Mouse (Mus musculus) NIH3T3 (cell line): ENCODE data around the gene Itgb6.

Experiments
- DNase-seq: peaks from one replicate; pipeline ENCODE4 v3.0.0-alpha.2; 2012; ENCODE audit warnings: low read depth

Gene Itgb6

GRCm38 (mm10) chr2:60672973-60673954 lies 49.2 kb downstream of the Itgb6 start:
- DNase-seq, result no peak

- DNase-seq, result no peak
These were observed 51.2 kb downstream of the Itgb6 start for GRCm38 (mm10) chr2:60671215-60671614.

- peak; percentile 19 for DNase-seq
These were observed 59.4 kb downstream of the Itgb6 start for GRCm38 (mm10) chr2:60663071-60663470.

GRCm38 (mm10) chr2:60659993-60660392 lies 62.5 kb downstream of the Itgb6 start:
- peak; percentile 23 for DNase-seq

GRCm38 (mm10) chr2:60658992-60659391 lies 63.5 kb downstream of the Itgb6 start:
- DNase-seq, result peak; percentile 20

- DNase-seq, result no peak
These were observed 67.6 kb downstream of the Itgb6 start for GRCm38 (mm10) chr2:60654828-60655227.

- no peak for DNase-seq
These were observed 72.3 kb downstream of the Itgb6 start for GRCm38 (mm10) chr2:60650155-60650554.

- DNase-seq, result no peak
These were observed 74.8 kb downstream of the Itgb6 start for GRCm38 (mm10) chr2:60647650-60648049.

- DNase-seq, result no peak
These were observed 75.9 kb downstream of the Itgb6 start for GRCm38 (mm10) chr2:60646583-60646982.

GRCm38 (mm10) chr2:60643406-60643805 lies 79.0 kb downstream of the Itgb6 start:
- no peak for DNase-seq

- DNase-seq, result no peak
These were observed 79.8 kb downstream of the Itgb6 start for GRCm38 (mm10) chr2:60642606-60643005.

GRCm38 (mm10) chr2:60640342-60640672 lies 82.1 kb downstream of the Itgb6 start:
- no peak for DNase-seq

- peak; percentile 29 for DNase-seq
These were observed 82.7 kb downstream of the Itgb6 start for GRCm38 (mm10) chr2:60639617-60640341.

- DNase-seq, result no peak
These were observed 85.3 kb downstream of the Itgb6 start for GRCm38 (mm10) chr2:60636910-60637761.

- no peak for DNase-seq
These were observed 86.0 kb downstream of the Itgb6 start for GRCm38 (mm10) chr2:60636481-60636880.

- DNase-seq, result no peak
These were observed 86.4 kb downstream of the Itgb6 start for GRCm38 (mm10) chr2:60636038-60636437.

- DNase-seq, result peak; percentile 60
These were observed 89.7 kb downstream of the Itgb6 start for GRCm38 (mm10) chr2:60632791-60633190.

- no peak for DNase-seq
These were observed 92.1 kb downstream of the Itgb6 start for GRCm38 (mm10) chr2:60630304-60630703.

- no peak for DNase-seq
These were observed 94.5 kb downstream of the Itgb6 start for GRCm38 (mm10) chr2:60627952-60628351.

- no peak for DNase-seq
These were observed 94.9 kb downstream of the Itgb6 start for GRCm38 (mm10) chr2:60627515-60627914.

GRCm38 (mm10) chr2:60625766-60626165 lies 96.7 kb downstream of the Itgb6 start:
- DNase-seq, result no peak

- DNase-seq, result no peak
These were observed 100.3 kb downstream of the Itgb6 start for GRCm38 (mm10) chr2:60622161-60622560.
